Mouse (Mus musculus): ENCODE data around the gene Rbm44.

Gene Rbm44

DNA sequence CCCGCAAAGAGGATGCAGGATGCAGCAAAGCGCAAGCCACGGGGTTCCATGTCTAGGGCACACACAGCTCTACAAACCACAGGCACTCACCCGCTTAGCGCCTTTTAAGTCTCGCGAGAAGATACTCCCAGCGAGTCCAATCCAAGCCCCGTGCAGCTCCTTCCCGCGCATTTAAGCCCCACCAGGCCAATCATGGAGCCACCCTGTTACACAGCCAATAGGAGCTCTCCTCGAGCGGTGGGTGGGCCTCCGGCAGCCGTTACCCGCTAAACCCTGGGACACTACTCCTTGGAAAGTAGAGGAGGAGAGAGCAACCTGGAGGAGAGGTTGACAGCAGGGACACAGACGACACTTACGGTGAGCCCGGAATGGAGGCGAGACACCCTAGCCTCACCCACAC lies at the start of gene Rbm44:
TSS of gene Rbm44 (plus strand) at position 277 of the 400 bp plus-strand sequence.
- no peak for DNase-seq (ENCODE audit: low read depth, low spot score)

GRCm38 (mm10) chr1:91095258-91095657 lies 49.6 kb upstream of the Rbm44 start:
- DNase-seq (ENCODE audit: low read depth, low spot score) = no peak

- no peak for DNase-seq (ENCODE audit: low read depth, low spot score)
Measured at GRCm38 (mm10) chr1:91095853-91096252, 49.0 kb upstream of the Rbm44 start.

GRCm38 (mm10) chr1:91096490-91096889 lies 48.4 kb upstream of the Rbm44 start:
- no peak for DNase-seq (ENCODE audit: low read depth, low spot score)

DNA sequence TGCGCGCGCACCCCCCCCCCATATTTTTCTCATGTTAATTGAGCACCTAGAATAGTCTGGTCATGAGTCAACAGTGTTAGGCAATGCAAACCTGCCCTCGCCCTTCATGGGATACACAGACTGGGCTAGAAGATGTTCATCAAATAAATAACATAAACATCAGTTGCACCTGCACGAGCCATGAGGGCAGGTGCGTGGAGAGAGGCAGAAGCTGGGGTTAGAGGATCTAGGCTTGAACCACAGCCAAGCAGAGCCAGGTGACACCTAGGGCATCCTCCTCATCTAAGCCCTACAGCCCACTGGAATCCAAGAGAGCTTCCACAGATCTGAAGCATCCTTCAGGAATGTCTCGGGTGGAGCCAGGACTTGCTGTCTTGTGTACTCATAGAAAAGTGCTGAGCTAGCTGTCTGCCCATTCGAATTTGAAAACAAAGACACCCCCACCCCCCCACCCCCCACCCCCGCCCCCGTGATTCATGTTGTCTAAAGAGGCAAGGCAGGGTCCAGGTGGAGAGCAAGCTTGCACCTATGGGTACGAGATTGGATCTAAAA lies 47.5 kb upstream of the Rbm44 start:
- no peak for DNase-seq (ENCODE audit: low read depth, low spot score)

- peak; percentile 65 for DNase-seq (ENCODE audit: low read depth, low spot score)
Measured at GRCm38 (mm10) chr1:91098887-91099286, 46.0 kb upstream of the Rbm44 start.

GRCm38 (mm10) chr1:91101709-91102440 lies 43.0 kb upstream of the Rbm44 start:
- no peak for DNase-seq (ENCODE audit: low read depth, low spot score)

DNA sequence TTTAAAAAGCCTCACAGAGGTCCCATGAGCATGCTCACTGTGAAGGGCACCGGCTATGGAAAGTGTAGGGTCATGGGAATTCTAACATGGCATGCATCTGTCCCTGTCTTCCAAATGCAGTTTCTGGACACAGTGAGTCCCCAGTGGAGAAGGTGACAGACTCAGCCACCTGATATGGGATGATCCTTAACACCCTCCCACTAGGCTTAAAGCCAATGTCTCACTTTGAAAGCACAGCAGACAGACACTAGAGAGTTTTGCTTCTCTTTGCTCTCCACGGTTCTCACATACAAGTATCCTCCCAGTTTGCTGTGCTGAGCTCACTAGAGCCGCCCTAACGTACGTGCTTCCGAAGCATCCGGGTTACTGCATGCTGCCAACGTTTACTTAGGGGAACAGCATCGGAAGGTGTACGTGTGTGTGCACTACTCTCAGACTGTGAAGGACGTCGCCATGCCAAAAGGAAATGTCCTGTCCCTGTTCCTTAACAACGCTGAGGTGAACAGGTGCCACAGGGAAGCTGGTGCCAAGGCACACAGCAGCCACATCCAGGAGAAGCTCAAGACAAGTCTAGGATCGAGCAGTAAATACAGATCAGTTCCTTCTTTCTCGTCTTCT lies 41.4 kb upstream of the Rbm44 start:
- DNase-seq (ENCODE audit: low read depth, low spot score) = peak; percentile 53

- DNase-seq (ENCODE audit: low read depth, low spot score) = no peak
Measured at GRCm38 (mm10) chr1:91107548-91107947, 37.3 kb upstream of the Rbm44 start.

DNA sequence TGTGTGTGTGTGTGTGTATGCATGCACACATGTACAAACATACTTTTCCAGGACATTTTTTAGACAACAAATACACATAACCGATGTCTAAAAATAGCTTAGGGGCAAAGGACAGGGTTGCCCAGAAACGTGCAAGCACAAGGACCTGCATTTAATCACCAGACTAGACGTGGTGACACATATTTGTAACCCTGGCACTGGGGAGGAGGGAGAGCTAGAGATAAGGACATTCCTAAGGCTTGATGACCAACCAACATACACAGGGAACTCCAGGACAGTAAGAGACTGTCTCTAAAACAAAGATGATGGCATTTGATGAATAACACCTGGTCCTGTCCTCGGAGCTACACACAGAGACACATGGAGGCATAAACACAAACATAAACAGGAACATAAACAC lies 35.6 kb upstream of the Rbm44 start:
- DNase-seq (ENCODE audit: low read depth, low spot score) = no peak

DNA sequence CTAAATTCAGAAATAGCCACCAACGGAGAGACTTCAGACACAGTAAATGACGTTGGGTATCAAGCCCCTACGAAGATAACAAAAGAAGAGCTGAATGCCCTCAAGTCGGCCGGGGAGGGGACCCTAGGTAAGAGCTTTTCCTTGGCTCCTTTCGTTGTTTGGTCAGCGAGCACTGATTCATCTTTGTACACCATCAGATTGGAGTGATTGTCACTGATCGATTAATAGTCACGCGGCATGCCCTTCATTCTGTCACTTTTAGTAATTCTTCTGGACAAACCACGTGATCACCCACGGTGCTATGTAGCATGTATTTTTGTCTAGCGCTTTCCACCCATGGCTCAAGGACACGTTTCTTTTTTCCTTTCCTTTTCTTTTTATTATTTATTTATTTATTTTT lies 32.7 kb upstream of the Rbm44 start:
- DNase-seq (ENCODE audit: low read depth, low spot score) = no peak

- DNase-seq (ENCODE audit: low read depth, low spot score) = no peak
Measured at GRCm38 (mm10) chr1:91112606-91113005, 32.3 kb upstream of the Rbm44 start.

DNA sequence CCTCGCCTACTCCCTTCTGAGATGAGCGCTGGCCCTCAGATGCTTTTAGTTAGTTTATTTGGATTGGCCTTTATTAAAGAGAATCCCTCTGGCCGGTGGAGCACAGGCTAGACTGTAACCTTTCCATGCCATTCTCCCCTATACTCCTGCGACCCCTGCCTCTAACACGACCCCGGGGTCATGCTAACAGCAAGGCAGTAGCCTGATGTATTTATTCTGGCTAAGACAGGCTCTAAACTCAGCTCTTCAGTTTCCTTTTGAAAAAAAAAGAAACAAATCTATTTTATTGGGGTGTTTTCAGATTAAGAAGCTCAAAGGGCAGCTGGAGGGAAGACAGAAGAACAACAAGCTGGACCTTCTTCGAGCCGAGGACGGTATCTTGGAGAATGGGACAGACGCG lies 22.8 kb upstream of the Rbm44 start:
- DNase-seq (ENCODE audit: low read depth, low spot score) = no peak

GRCm38 (mm10) chr1:91123004-91123403 lies 21.9 kb upstream of the Rbm44 start:
- no peak for DNase-seq (ENCODE audit: low read depth, low spot score)

DNA sequence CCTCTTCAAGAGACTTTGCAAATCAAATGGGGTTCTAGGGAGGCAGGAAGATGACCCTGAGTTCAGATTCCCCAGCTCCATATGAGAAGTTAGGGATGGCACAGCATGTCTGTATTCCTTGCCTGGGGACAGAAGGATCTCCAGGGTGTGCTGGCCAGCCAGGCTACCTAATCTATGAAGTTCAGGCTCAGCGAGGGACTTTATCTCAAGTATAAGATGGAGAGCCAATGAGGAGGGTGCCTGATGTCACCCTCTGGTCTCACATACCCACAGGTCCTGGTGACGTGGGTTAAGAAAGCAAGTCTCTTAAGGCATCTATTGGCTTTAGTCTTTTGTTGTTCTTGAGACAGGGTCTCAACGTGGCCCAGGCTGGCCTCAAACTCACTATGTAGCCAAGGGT lies 21.4 kb upstream of the Rbm44 start:
- DNase-seq (ENCODE audit: low read depth, low spot score) = no peak

DNA sequence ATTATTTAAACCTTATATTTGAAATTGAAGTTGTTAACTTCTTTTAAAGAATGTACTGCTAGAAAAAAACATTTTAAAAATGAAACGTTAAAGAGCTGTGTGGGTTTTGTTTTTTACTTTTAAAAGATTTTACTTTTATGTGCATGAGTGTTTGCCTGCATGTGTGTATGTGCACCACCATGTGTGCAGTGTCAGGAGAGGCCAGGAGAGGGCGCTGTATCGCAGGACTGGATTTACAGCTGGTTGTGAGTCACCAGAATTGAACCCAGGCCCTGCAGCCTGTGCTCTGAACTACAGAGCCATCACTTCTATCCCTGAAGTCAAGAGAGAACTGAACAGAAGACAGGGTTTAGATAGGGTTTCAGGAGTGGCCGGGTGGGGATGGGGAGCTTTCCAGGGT lies 16.0 kb upstream of the Rbm44 start:
- DNase-seq (ENCODE audit: low read depth, low spot score) = no peak

DNA sequence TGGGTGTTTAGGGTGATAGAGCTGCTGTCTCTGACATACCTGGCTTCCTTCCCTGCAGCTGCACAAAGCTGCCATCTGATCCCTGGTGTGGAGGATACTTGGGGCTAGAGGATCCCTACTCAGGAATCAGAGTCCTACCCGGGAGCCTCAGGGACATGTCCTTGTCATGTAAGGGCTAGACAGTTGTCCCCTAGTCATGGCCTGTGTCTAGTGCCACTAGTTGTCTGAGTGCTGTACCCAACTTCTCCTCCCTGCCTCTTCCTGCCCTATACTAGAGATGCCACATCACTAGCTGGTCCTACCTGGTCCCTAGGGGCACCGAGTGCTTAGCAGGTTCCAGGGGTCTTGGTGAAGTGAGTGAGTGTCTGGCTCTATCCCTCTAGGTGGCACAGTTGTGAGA lies 7.9 kb upstream of the Rbm44 start:
- DNase-seq (ENCODE audit: low read depth, low spot score) = no peak

DNA sequence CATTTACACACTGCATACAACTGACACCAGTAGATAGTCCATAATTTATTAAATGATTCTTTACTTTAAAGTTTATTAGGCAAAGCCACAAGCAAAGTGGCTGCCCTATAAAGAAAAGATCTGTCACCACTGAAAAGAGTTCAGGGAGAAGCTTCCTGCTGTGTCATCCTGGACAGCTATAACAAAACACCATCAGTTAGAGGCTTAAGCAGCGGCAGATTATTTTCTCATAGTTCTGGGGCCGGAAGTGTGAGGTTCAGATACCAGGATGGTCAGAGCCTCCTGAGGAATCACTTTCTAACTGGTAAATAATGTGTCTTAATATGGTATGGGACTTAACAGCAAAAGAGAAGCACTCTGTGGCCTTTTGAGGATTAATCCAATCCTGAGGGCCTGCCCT lies 6.6 kb downstream of the Rbm44 start:
- no peak for DNase-seq (ENCODE audit: low read depth, low spot score)

DNA sequence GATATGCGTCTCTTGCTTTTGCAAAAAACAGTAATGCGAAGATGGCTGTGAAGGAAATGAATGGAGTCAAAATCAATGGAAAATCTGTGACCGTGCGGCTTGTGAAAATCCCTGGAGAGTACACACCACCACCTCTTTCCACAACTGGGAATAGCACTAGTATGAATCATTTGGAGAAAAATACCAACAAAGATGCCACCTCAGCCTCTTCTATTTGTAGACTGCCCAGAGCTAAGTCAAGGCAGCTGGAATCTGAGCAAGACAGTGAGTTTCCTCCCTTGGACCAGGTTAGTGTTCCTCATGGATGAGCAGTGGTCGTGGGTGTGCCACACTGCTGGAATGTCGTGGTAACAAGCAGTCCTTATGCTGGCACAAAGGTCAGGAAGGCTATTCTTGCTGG lies 21.9 kb downstream of the Rbm44 start:
- no peak for DNase-seq (ENCODE audit: low read depth, low spot score)

DNA sequence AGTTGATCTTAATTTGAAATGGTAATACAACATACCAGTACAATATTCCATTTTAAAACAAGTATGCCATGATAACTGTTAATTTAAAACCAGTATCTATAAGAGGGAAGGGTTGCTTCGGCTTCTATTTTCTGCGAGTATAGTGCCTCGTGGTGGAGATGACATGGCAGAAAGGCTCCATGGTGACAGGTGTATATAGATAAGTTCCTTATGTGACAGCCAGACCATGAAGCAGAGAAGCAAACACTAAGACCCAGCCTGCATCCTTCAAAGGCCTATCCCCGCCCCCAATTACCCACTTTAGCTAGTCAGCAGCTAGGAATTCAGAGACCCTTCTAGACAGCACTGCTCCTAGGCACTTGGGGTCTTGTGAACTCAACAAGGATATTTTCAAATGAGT lies 24.3 kb downstream of the Rbm44 start:
- DNase-seq (ENCODE audit: low read depth, low spot score) = no peak

DNA sequence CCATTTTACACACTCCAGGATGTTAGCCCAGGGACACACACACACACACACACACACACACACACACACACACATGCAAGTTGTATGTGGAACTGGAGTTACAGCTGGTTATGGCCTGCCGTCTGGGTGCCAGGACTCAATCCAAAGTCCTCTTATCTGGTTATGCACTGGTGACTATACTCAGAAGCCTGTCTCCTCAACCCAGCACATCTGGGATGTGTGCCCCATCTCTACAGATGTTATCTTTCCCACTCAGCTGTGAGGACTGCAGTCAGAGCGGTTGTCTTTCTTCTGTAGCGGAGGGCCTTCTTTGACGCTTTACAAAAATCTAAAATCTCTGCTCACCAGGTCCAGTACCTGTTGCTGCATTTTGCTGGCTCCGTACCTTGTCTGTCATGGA lies 29.9 kb downstream of the Rbm44 start:
- DNase-seq (ENCODE audit: low read depth, low spot score) = no peak

DNA sequence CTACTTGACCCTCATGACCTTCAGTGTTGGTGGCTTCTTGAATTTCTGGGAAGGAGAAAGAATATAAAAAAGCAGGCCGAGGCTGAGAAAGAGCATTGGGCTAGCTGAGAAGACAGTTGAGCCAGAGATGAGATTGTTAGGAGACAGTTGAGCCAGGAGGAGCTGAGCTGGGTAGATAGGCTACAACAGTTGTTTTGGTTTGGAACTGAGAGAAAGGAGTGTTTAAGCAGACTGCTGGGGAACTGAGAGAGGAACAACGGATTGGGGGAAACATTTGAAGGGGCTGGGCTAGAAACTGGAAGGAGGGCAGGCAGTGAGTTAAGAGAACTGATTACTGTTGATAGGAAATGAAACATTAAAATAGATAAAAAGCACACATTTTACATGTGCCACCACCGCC lies 31.1 kb downstream of the Rbm44 start:
- DNase-seq (ENCODE audit: low read depth, low spot score) = no peak

GRCm38 (mm10) chr1:91176871-91177270 lies 32.0 kb downstream of the Rbm44 start:
- no peak for DNase-seq (ENCODE audit: low read depth, low spot score)

Data from skeletal muscle tissue, adult 2 months (tissue).